Mouse (Mus musculus): Measurements from ENCODE around the gene Raph1. TPM values are rescaled to one million over a fixed set of nuclear protein-coding genes. Genes with fewer than 3 reads are reported as not detected.
"Not testable (repeated sequence)": the region's sequence is repeated elsewhere in the genome, so short reads cannot be mapped to it uniquely, and the experiment has no call there.

The Raph1 gene
- polyA plus RNA-seq, 1 experiment from 2014 or later: 22.4 TPM

DNA sequence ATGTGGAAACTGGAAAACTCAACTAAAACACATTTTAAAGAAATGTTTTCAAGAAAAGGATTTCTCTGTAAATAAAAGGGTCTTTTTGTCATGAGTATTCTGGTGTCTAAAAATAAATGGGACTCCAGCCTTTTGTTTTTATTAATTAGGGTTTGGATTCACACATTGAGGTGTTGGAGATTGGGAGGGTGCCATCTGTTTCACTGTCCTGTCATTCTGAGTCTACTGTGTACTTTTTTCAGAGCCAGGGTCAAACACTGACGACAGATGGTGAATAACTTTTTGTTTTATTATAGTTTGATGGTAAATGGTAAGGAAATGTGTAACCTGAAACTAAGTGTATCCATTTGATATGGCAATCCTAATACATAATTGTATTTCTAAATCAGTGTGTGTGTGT, 85.3 kb downstream of the Raph1 start:
- peaks cover 9% of the 10 kb centered on the region for H3K36me3 ChIP-seq (ENCODE audit: control insufficient read depth, insufficient read depth, low read length)
- WGBS: 43% methylated on average over 1 of the region's 1 CpGs

DNA sequence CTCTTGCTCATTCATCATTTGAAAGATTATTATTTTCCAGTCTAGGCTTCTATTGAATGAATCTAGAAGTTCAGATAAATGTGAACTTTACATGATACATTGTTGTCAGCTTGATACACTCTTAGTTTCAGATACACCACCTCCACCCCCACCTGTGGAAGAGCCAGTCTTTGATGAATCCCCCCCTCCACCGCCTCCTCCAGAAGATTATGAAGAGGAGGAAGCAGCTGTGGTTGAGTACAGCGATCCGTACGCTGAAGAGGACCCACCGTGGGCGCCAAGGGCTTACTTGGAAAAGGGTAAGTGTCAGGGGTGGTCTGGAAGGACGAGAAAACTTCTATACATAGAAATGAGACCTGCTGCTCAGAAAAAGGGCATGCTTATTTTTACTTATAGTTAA, 96.4 kb downstream of the Raph1 start:
- H3K4me1 ChIP-seq (ENCODE audit: control insufficient read depth, insufficient read depth, low read depth, low read length): no peaks in the 10 kb centered on the region
- no peak overlapping the region for H3K9ac ChIP-seq (ENCODE audit: low read depth, low read length)
- 91% methylated on average over 7 of the region's 7 CpGs for WGBS
- no peak for ATAC-seq
- no peaks in the 10 kb centered on the region for H3K27me3 ChIP-seq (replicated peaks; ENCODE audit: control insufficient read depth, insufficient read depth, low read length)
- no peak overlapping the region for H3K27ac ChIP-seq (ENCODE audit: low read depth, low read length)
- no peak overlapping the region for H3K4me2 ChIP-seq (ENCODE audit: low read length)
- peaks cover 15% of the 10 kb centered on the region for H3K36me3 ChIP-seq (ENCODE audit: control insufficient read depth, insufficient read depth, low read length)
- no peaks in the 10 kb centered on the region for H3K9me3 ChIP-seq (ENCODE audit: control insufficient read depth, low read length)
- no peak overlapping the region for H3K4me3 ChIP-seq (ENCODE audit: low read length)

More for the DNA sequence above, 85.3 kb downstream of the Raph1 start:
- H3K27ac ChIP-seq (ENCODE audit: low read depth, low read length): no peak overlapping the region
- ATAC-seq: no peak
- H3K4me2 ChIP-seq (ENCODE audit: low read length): no peak overlapping the region
- H3K9ac ChIP-seq (ENCODE audit: low read depth, low read length): no peak overlapping the region
- H3K9me3 ChIP-seq (ENCODE audit: control insufficient read depth, low read length): no peaks in the 10 kb centered on the region
- H3K4me3 ChIP-seq (ENCODE audit: low read length): no peak overlapping the region
- H3K27me3 ChIP-seq (replicated peaks; ENCODE audit: control insufficient read depth, insufficient read depth, low read length): no peaks in the 10 kb centered on the region
- H3K4me1 ChIP-seq (ENCODE audit: control insufficient read depth, insufficient read depth, low read depth, low read length): no peaks in the 10 kb centered on the region

DNA sequence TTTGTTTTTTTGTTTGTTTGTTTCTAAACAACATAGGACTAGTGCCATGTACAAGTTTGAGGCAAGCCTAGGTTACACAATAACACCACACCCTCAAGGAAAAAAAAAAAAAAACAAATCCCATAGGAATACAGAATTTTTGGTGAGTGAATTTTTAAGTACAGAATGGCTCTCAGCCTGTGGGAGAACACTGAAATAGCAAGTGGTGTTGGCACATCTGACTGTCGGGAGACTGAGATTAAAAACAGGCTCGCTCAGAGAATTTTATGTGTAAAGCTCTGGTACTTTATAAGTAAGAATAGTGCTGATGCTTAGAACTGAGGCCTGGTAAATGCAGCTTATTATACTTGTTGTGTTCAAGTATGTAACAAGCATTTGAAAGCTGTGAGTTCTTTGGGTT, 97.4 kb downstream of the Raph1 start:
- Histone ChIP-seq H3K9ac (ENCODE audit: low read depth, low read length) (no peak overlapping the region), H3K4me1 (ENCODE audit: control insufficient read depth, insufficient read depth, low read depth, low read length) (no peaks in the 10 kb centered on the region), H3K4me2 (ENCODE audit: low read length) (no peak overlapping the region), H3K27me3 (replicated peaks; ENCODE audit: control insufficient read depth, insufficient read depth, low read length) (no peaks in the 10 kb centered on the region), H3K27ac (ENCODE audit: low read depth, low read length) (no peak overlapping the region), H3K36me3 (ENCODE audit: control insufficient read depth, insufficient read depth, low read length) (peaks cover 17% of the 10 kb centered on the region), H3K4me3 (ENCODE audit: low read length) (no peak overlapping the region), H3K9me3 (ENCODE audit: control insufficient read depth, low read length) (no peaks in the 10 kb centered on the region)
- WGBS: 88% methylated on average over 2 of the region's 2 CpGs
- no peak for ATAC-seq

DNA sequence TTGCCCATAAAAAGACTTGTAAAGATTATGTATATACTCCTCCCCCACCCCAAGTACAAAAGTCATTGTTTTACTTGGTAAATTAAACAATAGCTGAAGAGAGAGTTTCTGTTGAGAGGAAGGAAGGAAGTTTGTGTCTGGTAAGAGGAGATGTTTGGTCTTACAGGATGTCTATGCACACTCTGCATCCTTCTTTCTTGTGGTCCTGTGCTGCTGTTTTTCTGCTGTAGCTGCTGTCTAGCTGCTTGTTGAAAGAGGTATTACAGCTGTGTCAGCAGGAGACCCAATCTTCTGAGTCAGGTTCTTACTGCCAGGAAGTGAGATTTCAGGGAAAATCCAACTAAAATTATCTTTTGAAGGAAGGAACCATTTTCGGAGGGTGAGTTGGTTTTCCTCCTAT, 106.3 kb downstream of the Raph1 start:
- H3K4me3 ChIP-seq (ENCODE audit: low read length): no peak overlapping the region
- no peak overlapping the region for H3K4me2 ChIP-seq (ENCODE audit: low read length)
- ATAC-seq: no peak
- no peaks in the 10 kb centered on the region for H3K27me3 ChIP-seq (replicated peaks; ENCODE audit: control insufficient read depth, insufficient read depth, low read length)
- H3K36me3 ChIP-seq (ENCODE audit: control insufficient read depth, insufficient read depth, low read length): 0 out of 2 replicates have a peak, but pooled peaks cover 4% of the 10 kb centered on the region
- H3K27ac ChIP-seq (ENCODE audit: low read depth, low read length): no peak overlapping the region
- no peaks in the 10 kb centered on the region for H3K4me1 ChIP-seq (ENCODE audit: control insufficient read depth, insufficient read depth, low read depth, low read length)
- WGBS: 100% methylated on average over 1 of the region's 1 CpGs
- no peaks in the 10 kb centered on the region for H3K9me3 ChIP-seq (ENCODE audit: control insufficient read depth, low read length)
- no peak overlapping the region for H3K9ac ChIP-seq (ENCODE audit: low read depth, low read length)

DNA sequence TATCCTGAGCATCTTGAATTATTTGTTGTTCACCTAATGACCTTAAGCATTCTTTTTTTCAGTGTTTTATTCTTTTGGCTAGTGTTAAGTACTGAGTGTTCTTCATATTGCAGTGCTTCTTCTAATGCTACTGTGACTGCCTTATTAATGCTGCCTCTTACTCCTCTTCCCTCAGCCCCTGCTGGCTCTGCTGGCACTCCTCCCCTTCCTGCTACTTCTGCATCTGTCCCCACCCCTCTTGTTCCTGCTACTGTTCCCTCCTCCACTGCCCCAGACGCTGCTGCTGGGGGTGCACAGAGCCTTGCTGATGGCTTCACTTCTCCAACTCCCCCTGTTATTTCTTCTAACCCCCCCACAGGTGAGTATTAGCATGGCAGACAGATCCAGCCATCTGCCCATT, 117.0 kb downstream of the Raph1 start:
- peaks cover 9% of the 10 kb centered on the region for H3K36me3 ChIP-seq (ENCODE audit: control insufficient read depth, insufficient read depth, low read length)
- no peak overlapping the region for H3K27ac ChIP-seq (ENCODE audit: low read depth, low read length)
- no peaks in the 10 kb centered on the region for H3K9me3 ChIP-seq (ENCODE audit: control insufficient read depth, low read length)
- no peak overlapping the region for H3K4me3 ChIP-seq (ENCODE audit: low read length)
- no peak overlapping the region for H3K4me2 ChIP-seq (ENCODE audit: low read length)
- H3K9ac ChIP-seq (ENCODE audit: low read depth, low read length): no peak overlapping the region
- 41% methylated on average over 1 of the region's 1 CpGs for WGBS
- no peak for ATAC-seq
- H3K4me1 ChIP-seq (ENCODE audit: control insufficient read depth, insufficient read depth, low read depth, low read length): no peaks in the 10 kb centered on the region
- H3K27me3 ChIP-seq (replicated peaks; ENCODE audit: control insufficient read depth, insufficient read depth, low read length): no peaks in the 10 kb centered on the region

DNA sequence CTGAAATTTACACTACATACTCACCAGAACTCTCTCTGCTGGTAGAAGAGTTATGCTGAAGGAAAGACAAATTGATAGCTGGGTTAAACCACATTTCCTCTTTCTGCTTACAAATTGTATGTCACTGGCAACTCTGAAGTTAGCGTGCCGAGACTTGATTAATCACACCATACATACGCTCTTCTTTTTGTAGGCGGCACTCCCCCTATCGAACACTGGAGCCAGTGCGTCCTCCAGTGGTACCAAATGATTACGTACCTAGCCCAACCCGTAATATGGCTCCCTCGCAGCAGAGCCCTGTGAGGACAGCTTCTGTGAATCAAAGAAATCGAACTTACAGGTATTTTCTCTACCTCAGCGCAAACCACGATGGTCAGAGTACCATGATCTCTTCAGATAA, 119.8 kb downstream of the Raph1 start:
- WGBS: 88% methylated on average over 12 of the region's 12 CpGs
- H3K27me3 ChIP-seq (replicated peaks; ENCODE audit: control insufficient read depth, insufficient read depth, low read length): no peaks in the 10 kb centered on the region

DNA sequence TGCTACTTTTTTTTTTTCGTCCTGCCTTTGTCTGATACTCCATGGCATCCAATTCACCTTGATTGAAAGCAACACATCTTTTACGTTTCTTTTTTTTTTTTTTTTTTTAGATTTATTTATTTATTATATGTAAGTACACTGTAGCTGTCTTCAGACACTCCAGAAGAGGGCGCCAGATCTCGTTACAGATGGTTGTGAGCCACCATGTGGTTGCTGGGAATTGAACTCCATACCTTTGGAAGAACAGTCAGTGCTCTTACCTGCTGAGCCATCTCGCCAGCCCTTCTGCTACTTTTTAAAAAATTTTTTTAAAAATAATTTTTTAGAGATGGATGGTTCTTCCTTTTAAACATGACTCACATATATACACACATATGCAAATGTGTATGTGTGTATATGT, 125.5 kb downstream of the Raph1 start:
- H3K27me3 ChIP-seq (replicated peaks; ENCODE audit: control insufficient read depth, insufficient read depth, low read length); H3K27ac ChIP-seq (ENCODE audit: low read depth, low read length); ATAC-seq; H3K4me2 ChIP-seq (ENCODE audit: low read length); H3K4me3 ChIP-seq (ENCODE audit: low read length); H3K4me1 ChIP-seq (ENCODE audit: control insufficient read depth, insufficient read depth, low read depth, low read length); H3K36me3 ChIP-seq (ENCODE audit: control insufficient read depth, insufficient read depth, low read length); H3K9me3 ChIP-seq (ENCODE audit: control insufficient read depth, low read length); H3K9ac ChIP-seq (ENCODE audit: low read depth, low read length): not testable (repeated sequence)
- WGBS: 71% methylated on average over 5 of the region's 5 CpGs

More for the DNA sequence above, 119.8 kb downstream of the Raph1 start:
- no peaks in the 10 kb centered on the region for H3K9me3 ChIP-seq (ENCODE audit: control insufficient read depth, low read length)
- no peak overlapping the region for H3K4me3 ChIP-seq (ENCODE audit: low read length)
- no peak overlapping the region for H3K27ac ChIP-seq (ENCODE audit: low read depth, low read length)
- no peak for ATAC-seq
- H3K4me2 ChIP-seq (ENCODE audit: low read length): no peak overlapping the region
- peaks cover 7% of the 10 kb centered on the region for H3K36me3 ChIP-seq (ENCODE audit: control insufficient read depth, insufficient read depth, low read length)
- no peaks in the 10 kb centered on the region for H3K4me1 ChIP-seq (ENCODE audit: control insufficient read depth, insufficient read depth, low read depth, low read length)
- H3K9ac ChIP-seq (ENCODE audit: low read depth, low read length): no peak overlapping the region

DNA sequence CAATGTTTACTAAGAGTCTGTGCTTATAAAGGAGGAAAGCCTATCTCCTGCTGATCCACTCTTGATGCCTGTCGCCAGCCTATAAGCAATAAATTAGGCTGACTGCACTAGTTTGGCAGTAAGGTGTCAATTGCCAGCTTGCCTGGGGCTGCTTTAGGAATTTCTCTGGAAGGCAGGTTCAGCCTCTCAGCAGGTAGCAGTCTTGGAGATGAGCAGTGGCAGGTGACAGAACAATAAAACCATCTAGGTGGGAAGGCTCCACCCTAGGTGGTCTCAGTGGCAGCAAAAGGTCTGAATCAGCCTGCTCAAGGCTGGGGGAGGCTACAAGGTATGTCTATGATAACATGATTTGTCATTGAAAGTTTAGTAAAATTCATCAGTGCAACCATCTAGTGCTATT, 134.4 kb downstream of the Raph1 start:
- no peaks in the 10 kb centered on the region for H3K9me3 ChIP-seq (ENCODE audit: control insufficient read depth, low read length)
- H3K9ac ChIP-seq (ENCODE audit: low read depth, low read length): no peak overlapping the region
- H3K27ac ChIP-seq (ENCODE audit: low read depth, low read length): no peak overlapping the region
- no peak overlapping the region for H3K4me3 ChIP-seq (ENCODE audit: low read length)
- no peak overlapping the region for H3K4me2 ChIP-seq (ENCODE audit: low read length)
- no peaks in the 10 kb centered on the region for H3K27me3 ChIP-seq (replicated peaks; ENCODE audit: control insufficient read depth, insufficient read depth, low read length)
- ATAC-seq: no peak
- H3K4me1 ChIP-seq (ENCODE audit: control insufficient read depth, insufficient read depth, low read depth, low read length): no peaks in the 10 kb centered on the region
- H3K36me3 ChIP-seq (ENCODE audit: control insufficient read depth, insufficient read depth, low read length): 0 out of 2 replicates have a peak, but pooled peaks cover 2% of the 10 kb centered on the region
- WGBS: 14% methylated on average over 1 of the region's 1 CpGs

Data from hindbrain, embryonic 16.5 days (tissue).